Mouse (Mus musculus) embryonic facial prominence, embryonic 11.5 days (tissue): Measurements from ENCODE around the gene Zfp317. TPM values are rescaled to one million over a fixed set of nuclear protein-coding genes. Genes with fewer than 3 reads are reported as not detected.

Source experiments
- ATAC-seq: fragments of 200-750 bp; cut with Nextera tagmentation; replicated peaks from 2 replicates; pipeline ENCODE4 v1.8.0; 2017; ENCODE audit warnings: low read depth; ENCODE audit not compliant: insufficient number of reproducible peaks, low FRiP score, low TSS enrichment
- DNase-seq: peaks from one replicate; pipeline ENCODE4 v3.0.0-alpha.2; 2015; ENCODE audit warnings: low spot score
- H3K27ac ChIP-seq: fragments of 300-500 bp; sonication (generic); replicated peaks from 2 replicates; pipeline ENCODE4 v1.5.1; 2014; ENCODE audit warnings: mild to moderate bottlenecking, low read depth, low read length, control low read depth
- H3K27me3 ChIP-seq: fragments of 300-500 bp; sonication (generic); 2 replicates; pipeline ENCODE4 v1.6.1; 2014; ENCODE audit warnings: mild to moderate bottlenecking, low read length, moderate library complexity, mixed read lengths; ENCODE audit not compliant: control insufficient read depth, insufficient read depth
- H3K36me3 ChIP-seq: fragments of 300-500 bp; sonication (generic); replicated peaks from 2 replicates; pipeline ENCODE4 v1.6.1; 2014; ENCODE audit warnings: low read depth, mild to moderate bottlenecking, low read length, moderate library complexity, mixed read lengths; ENCODE audit not compliant: control insufficient read depth, insufficient read depth
- H3K4me1 ChIP-seq: fragments of 300-500 bp; sonication (generic); 2 replicates; pipeline ENCODE4 v1.6.1; 2014; ENCODE audit warnings: low read length, mixed read lengths; ENCODE audit not compliant: control insufficient read depth, insufficient read depth
- H3K4me2 ChIP-seq: fragments of 300-500 bp; sonication (generic); 2 replicates; pipeline ENCODE4 v1.6.1; 2014; ENCODE audit warnings: low read depth, mild to moderate bottlenecking, control low read depth, low read length, moderate library complexity
- H3K4me3 ChIP-seq: fragments of 300-500 bp; sonication (generic); 2 replicates; pipeline ENCODE4 v1.5.1; 2014; ENCODE audit warnings: low read depth, low read length, control low read depth
- H3K9ac ChIP-seq: fragments of 300-500 bp; sonication (generic); replicated peaks from 2 replicates; pipeline ENCODE4 v1.6.1; 2014; ENCODE audit warnings: mild to moderate bottlenecking, control low read depth, low read length
- H3K9me3 ChIP-seq: fragments of 300-500 bp; sonication (generic); replicated peaks from 2 replicates; pipeline ENCODE4 v1.6.1; 2016; ENCODE audit warnings: mild to moderate bottlenecking, low read length, inconsistent platforms, mixed read lengths; ENCODE audit not compliant: control insufficient read depth
- WGBS: fragments of 180-500 bp; shearing (Covaris S2); extraction: QIAGEN DNeasy Blood & Tissue Kit; methylation state at CpG from one replicate; pipeline ENCODE4 v1.1.7; 2014; 5-methylcytosine and 5-hydroxymethylcytosine counted together
- polyA plus RNA-seq: library from polyadenylated mRNA; unstranded; fragments of >200 nt; fragmentation: Nextera tagmentation; extraction: Ambion mirVana; gene quantifications from 2 replicates; pipeline ENCODE4 v1.2.1, GENCODE M21; 2014

Gene Zfp317
- 37.0 and 37.2 TPM in 2 replicates for polyA plus RNA-seq

DNA sequence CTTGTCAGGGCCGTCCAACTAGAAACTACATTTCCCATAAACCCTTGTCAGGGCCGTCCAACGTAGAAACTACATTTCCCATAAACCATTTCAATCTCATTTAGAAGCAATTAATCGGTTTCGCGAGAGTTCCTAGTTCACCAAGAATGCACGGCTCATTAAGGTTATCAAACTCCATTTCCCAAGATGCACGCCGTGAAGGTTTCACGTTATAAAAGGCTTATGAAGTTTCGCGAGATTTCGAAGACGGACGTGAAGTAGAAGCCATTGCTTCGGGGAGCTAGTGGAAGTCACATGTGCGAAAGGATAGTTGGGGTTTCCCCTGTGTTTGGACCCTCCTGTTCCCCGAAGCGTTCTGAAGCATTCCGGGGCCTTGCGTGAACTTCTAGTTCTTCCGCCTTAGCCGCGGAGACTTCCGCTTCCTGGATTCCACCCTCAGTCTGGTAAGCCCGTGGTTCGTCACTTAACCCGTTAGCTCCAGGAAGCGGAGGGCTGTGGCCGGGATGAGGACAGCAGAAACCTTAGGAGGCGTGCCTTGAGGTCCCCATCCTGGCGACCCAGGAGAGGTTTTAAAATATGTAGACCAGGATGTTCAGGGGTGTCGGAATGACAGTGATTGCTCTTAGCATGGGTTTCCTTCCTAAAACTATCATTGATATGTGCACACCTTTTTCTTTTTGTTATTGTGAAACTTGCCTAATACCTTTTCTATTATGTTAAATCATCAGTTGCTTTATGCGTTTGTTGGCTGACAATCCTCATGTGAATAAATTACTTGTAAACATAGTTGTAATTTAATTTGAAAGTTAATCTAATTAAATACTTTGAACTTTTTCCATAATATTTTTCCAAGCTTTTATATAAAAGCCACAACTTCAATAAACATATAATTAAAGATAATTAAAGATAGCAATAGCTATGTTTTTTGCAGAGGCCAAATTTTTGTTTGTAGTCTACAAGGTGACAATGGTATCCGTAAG lies at the start of gene Zfp317:
Gene Zfp317, plus strand, starts transcription at position 260 of the 980 bp plus-strand sequence.
- DNase-seq, result peak; percentile 99
- H3K9ac ChIP-seq, result peak within 1 kb of the TSS; percentile 53
- H3K4me3 ChIP-seq, result peak within 1 kb of the TSS; percentile 50
- H3K36me3 ChIP-seq, result no peaks in the 10 kb centered on the region
- WGBS, result 2% methylated on average over 35 of the region's 35 CpGs
- peak; percentile 98 for ATAC-seq
- H3K4me1 ChIP-seq, result no peaks in the 10 kb centered on the region
- H3K9me3 ChIP-seq, result no peaks in the 10 kb centered on the region
- H3K27me3 ChIP-seq, result no peaks in the 10 kb centered on the region
- H3K4me2 ChIP-seq, result peak within 1 kb of the TSS; percentile 2; the same call in 1 of the 2 replicates
- H3K27ac ChIP-seq, result peak within 1 kb of the TSS; percentile 78

DNA sequence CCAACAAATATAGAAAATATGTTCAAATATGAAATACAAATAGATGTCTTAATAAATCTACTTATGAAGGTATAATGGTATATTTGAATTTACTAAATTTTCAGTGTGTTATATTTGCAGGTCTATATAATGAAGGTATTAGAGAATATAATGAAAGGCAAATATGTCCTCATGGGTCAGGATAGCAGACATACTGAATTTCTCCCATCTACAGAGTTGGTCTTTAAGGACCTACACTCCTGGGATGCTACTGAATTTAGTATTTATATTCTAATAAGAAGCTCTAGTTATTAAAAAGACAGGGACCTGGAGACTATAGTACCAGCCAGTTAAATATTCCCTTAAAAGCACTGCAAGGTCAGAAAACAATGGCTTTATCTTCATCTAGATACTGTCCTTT lies 39.6 kb upstream of the Zfp317 start, which contains the start of gene Olfr855:
Gene Olfr855, plus strand, starts transcription at position 301 of the 400 bp plus-strand sequence.
- ATAC-seq (no peak), DNase-seq (no peak)
- Histone ChIP-seq H3K4me1 (no peaks in the 10 kb centered on the region), H3K27ac (no peak within 1 kb of the TSS), H3K27me3 (no peaks in the 10 kb centered on the region), H3K4me2 (no peak within 1 kb of the TSS), H3K9ac (no peak within 1 kb of the TSS), H3K9me3 (no peaks in the 10 kb centered on the region), H3K36me3 (no peaks in the 10 kb centered on the region), H3K4me3 (no peak within 1 kb of the TSS)

DNA sequence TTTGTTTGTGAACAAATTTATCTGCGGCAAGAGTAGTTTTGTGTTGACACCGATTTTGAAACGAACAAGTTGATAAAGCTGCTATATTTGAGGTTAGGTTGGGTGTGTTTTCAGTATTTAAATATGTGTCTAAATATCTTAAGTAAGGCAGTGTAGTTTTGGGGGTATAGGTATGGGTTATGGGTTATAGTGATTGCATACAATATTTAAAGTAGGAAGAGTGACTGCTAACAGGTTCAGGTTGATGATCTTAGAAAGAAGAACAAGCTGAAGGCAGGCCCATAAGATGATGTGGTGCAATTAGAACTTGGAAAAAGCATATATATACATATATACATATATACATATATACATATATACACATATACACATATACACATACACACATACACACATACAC lies 605 bp upstream of the Zfp317 start:
- Histone ChIP-seq H3K9ac (no peak overlapping the region), H3K4me3 (no peak overlapping the region), H3K36me3 (no peaks in the 10 kb centered on the region), H3K27me3 (no peaks in the 10 kb centered on the region), H3K27ac (no peak overlapping the region), H3K9me3 (no peaks in the 10 kb centered on the region), H3K4me2 (no peak overlapping the region), H3K4me1 (no peaks in the 10 kb centered on the region)
- 0 out of 2 replicates have a peak, but pooled peaks have one; percentile 4 for ATAC-seq
- WGBS, result 96% methylated on average over 3 of the region's 3 CpGs
- DNase-seq, result no peak

DNA sequence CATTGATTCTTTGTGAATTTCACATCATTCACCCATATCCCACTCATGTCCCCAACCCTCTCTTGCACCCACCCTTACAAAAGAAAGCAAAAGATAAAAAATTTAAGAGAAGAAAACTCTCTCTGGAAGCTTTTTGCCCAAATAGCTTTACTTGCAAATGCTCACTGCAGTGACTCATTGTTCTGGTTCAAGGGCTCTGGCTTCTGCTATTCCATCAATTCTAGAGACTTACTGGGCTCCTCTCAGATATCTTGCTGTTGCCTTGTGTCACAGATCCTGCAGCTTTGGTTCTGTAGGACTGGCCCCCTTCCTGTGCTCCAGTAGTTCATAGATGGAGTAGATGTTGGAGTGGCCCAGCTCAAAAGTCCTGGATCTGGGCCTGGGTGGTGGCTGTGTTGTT lies 7.7 kb downstream of the Zfp317 start:
- no peak overlapping the region for H3K4me3 ChIP-seq
- no peaks in the 10 kb centered on the region for H3K9me3 ChIP-seq
- no peaks in the 10 kb centered on the region for H3K4me1 ChIP-seq
- no peak overlapping the region for H3K9ac ChIP-seq
- H3K36me3 ChIP-seq, result 0 out of 2 replicates have a peak, but pooled peaks cover 3% of the 10 kb centered on the region
- H3K27me3 ChIP-seq, result no peaks in the 10 kb centered on the region
- ATAC-seq, result no peak
- no peak for DNase-seq
- H3K27ac ChIP-seq, result no peak overlapping the region
- H3K4me2 ChIP-seq, result no peak overlapping the region

DNA sequence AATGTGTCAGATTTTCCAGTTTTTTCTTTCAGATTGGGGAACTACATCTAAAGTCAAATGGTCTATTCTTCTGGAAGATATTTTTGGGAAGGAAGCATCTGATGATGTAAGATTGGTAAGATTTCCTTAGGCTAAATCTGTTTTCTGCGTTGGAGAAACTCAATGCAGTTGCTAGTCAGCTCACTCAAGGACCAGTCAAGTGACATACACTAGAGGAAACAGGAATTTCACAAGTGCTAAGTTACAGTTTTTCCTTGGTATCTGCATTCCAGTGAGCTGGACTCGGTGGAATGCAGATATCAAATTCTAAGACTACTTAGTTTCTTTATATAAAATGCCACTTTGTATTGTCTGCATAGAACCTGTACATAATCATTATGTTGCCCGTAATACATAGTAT lies 23.3 kb downstream of the Zfp317 start:
- Histone ChIP-seq H3K9ac (no peak overlapping the region), H3K4me1 (no peaks in the 10 kb centered on the region), H3K27ac (no peak overlapping the region), H3K27me3 (no peaks in the 10 kb centered on the region), H3K9me3 (no peaks in the 10 kb centered on the region), H3K4me2 (no peak overlapping the region), H3K36me3 (peaks cover 8% of the 10 kb centered on the region; the same call in 1 of the 2 replicates), H3K4me3 (no peak overlapping the region)
- WGBS, result 89% methylated on average over 3 of the region's 3 CpGs
- DNase-seq (no peak), ATAC-seq (no peak)

DNA sequence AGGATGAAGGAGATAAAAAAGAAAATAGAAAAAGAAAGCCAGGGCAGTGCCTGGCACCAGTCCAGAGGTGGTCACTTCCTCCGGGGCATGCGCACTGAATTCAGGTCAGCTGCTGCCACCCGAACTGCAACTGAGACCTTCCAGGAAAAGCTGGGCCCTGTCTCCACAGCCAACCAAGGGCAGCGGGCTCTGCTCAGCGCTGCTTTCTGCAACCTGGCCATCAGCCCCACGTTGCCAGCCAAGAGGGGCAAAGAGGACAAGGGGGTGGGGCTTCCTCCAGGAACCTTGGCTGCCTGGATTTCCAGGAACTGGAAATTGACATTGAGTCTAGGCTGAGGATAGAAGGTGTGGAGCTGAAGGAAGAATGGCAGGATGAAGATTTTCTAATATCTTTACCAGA lies 68.4 kb downstream of the Zfp317 start:
- H3K27me3 ChIP-seq, result no peaks in the 10 kb centered on the region
- no peaks in the 10 kb centered on the region for H3K4me1 ChIP-seq
- H3K9me3 ChIP-seq, result no peaks in the 10 kb centered on the region
- no peak overlapping the region for H3K9ac ChIP-seq
- ATAC-seq (no peak), DNase-seq (no peak)
- H3K27ac ChIP-seq, result no peak overlapping the region
- no peak overlapping the region for H3K4me3 ChIP-seq
- 85% methylated on average over 6 of the region's 6 CpGs for WGBS
- no peaks in the 10 kb centered on the region for H3K36me3 ChIP-seq
- H3K4me2 ChIP-seq, result no peak overlapping the region

DNA sequence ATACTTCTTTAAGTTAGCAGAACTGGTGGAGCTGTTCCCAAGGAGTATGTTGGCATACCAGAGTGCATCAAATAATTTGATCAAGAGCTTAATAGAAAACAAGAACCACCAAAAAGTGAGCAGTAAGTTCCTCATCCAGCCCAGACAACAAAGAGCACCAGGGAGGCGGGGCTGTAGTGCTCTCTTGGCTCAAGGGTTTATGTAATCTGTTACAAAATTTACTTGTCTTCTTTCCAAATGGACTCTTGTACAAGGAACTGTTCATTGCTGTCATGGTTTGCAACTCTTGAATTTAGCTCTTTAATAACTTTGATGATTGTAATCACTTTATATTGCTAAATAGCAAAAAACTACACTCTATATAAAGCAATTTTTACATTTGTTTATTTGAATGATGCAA lies 69.5 kb downstream of the Zfp317 start:
- no peak overlapping the region for H3K27ac ChIP-seq
- H3K4me2 ChIP-seq, result no peak overlapping the region
- ATAC-seq (no peak), DNase-seq (no peak)
- H3K9ac ChIP-seq, result no peak overlapping the region
- H3K27me3 ChIP-seq, result no peaks in the 10 kb centered on the region
- WGBS, result 83% methylated on average over 1 of the region's 1 CpGs
- H3K36me3 ChIP-seq, result no peaks in the 10 kb centered on the region
- no peaks in the 10 kb centered on the region for H3K4me1 ChIP-seq
- no peak overlapping the region for H3K4me3 ChIP-seq
- no peaks in the 10 kb centered on the region for H3K9me3 ChIP-seq

DNA sequence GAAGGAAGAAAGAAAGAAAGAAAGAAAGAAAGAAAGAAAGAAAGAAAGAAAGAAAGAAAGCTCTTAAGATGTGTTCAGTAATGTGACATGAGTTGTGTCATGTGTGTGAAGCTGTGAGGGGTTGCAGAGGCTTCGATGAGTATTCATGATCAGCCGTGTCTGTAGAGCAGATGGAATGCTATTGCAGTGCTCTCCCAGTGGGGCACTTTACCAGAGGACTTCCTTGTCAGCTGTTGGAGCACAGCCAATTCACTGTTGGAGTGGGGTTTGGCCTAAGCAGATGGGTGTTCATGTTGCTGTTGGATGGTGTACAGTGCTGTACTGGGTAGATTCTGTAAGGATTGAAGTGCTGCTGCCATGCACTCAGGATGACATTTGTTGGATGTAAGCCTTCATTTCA lies 70.5 kb downstream of the Zfp317 start:
- no peak overlapping the region for H3K27ac ChIP-seq
- H3K36me3 ChIP-seq, result no peaks in the 10 kb centered on the region
- H3K27me3 ChIP-seq, result no peaks in the 10 kb centered on the region
- H3K4me1 ChIP-seq, result no peaks in the 10 kb centered on the region
- H3K9ac ChIP-seq, result no peak overlapping the region
- DNase-seq (no peak), ATAC-seq (no peak)
- WGBS, result 89% methylated on average over 2 of the region's 2 CpGs
- H3K4me3 ChIP-seq, result no peak overlapping the region
- H3K9me3 ChIP-seq, result no peaks in the 10 kb centered on the region
- no peak overlapping the region for H3K4me2 ChIP-seq
